Mouse (Mus musculus) cerebellum, adult 18-20 months (tissue): Measurements from ENCODE around the gene Gabbr2.

ENCODE experiments used
- DNase-seq, 2 experiments: peaks; one replicate each; pipeline ENCODE4 v3.0.0; 2021

Gene Gabbr2

GRCm38 (mm10) chr4:46703146-46703545 lies 288.5 kb downstream of the Gabbr2 start:
- DNase-seq = no peak

- no peak for DNase-seq
Measured at GRCm38 (mm10) chr4:46700223-46700651, 291.4 kb downstream of the Gabbr2 start.

- peak; percentile 29 to 41 for DNase-seq
Measured at GRCm38 (mm10) chr4:46696467-46696866, 295.2 kb downstream of the Gabbr2 start.

GRCm38 (mm10) chr4:46690565-46690964 lies 301.1 kb downstream of the Gabbr2 start:
- peak; percentile 89 to 90 for DNase-seq

DNA sequence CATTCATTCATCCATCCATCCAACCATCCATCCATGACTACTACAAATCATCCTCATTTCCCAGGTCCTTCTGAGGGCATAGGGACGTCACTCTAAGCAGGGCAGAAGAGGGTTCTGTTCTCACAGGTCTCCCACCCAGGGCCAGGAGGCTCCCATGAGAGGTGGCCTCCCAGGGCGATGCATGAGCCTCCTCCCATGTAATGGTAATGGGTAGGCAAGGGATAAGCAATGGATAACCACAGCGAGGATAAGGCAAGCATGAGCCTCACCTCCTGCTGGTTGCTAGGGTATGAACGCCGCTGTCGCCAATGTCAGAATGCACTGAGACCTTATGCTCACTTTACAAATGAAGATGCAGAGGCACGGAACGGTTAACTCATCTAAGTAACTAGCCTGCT lies 301.7 kb downstream of the Gabbr2 start:
- no peak for DNase-seq

DNA sequence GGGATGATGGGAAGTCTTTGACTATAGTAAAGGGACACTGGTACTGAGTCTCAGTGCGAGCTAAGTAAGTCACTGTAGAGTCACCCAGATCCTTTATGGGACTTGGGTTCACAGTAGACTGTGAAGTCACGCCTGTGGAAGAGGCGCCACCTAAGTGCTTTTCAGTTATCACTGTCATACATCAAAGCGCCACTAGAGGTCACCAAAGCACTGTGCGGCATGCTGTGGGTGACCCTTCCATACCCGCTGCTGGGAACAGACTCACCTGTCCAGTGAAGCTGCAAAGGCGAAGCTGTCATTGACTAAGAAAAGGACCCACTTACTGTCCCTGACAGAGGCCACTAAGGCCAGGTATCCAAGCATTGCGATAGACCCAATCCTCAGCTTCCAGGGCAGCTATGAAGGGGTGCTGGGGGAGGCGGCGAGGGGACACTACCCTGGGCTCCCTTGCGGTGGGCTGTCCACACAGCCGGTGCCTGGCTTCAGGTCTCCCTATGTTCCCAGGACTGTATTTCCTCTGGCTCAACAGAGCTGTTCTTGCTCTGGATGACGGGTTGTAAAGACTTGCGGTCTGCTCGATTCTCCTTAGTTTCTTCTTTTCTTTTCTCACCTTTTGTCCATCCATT lies 302.2 kb downstream of the Gabbr2 start:
- DNase-seq = peak; percentile 84 to 91

DNA sequence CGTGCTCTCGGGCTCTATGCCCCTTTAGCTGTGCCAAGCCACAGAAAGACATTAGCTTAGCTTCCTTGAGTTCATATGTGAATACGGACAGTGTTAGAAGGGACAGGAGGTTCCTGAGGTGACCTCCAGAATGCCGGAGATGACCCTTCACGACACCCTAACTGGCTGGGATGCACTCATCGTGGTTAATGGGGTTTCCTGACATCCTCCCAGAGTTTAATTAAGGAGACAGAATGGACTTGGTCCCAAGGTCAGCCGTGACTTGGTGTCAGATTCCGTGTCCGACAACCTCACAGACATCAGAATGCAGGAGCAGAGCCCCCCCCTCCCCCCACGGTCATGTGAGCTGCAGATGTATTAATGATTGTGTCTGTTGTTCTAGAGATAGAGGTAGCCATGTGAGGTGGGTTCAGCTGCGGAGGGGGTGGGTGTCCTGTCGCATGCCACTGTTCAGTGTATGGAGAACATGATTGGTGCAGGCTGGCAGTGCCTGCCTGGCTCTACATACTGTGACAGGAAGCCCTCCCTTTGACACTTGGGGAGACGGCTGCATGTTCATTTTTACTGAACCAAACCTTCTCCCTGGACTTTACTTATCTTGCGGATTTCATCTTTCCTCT lies 303.4 kb downstream of the Gabbr2 start:
- DNase-seq = no peak

GRCm38 (mm10) chr4:46684160-46684559 lies 307.5 kb downstream of the Gabbr2 start:
- DNase-seq = peak; percentile 61 to 70

DNA sequence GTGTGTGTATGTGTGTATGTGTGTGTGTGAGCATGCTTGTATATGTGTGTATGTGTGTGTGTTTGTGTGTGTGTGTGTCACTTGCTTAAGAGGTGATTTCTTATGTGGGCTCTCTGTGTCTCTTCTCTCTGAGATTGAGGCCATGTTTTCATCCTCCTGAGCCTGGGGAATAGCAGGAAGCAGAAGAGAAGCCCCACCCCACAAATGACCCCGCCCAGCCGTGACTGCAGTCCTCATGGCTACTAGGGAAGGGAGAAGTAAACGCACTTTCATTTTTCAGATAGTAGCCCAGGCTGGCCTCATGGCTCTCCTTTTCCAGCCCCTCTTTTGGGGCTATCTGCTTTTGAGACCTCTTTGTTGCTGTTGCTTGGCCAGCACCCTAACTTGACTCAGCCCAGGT lies 315.0 kb downstream of the Gabbr2 start:
- no peak for DNase-seq

- no peak for DNase-seq
Measured at GRCm38 (mm10) chr4:46675992-46676391, 315.7 kb downstream of the Gabbr2 start.

GRCm38 (mm10) chr4:46675272-46675785 lies 316.3 kb downstream of the Gabbr2 start:
- DNase-seq = no peak

GRCm38 (mm10) chr4:46668620-46669019 lies 323.1 kb downstream of the Gabbr2 start:
- DNase-seq = no peak

- DNase-seq = no peak
Measured at GRCm38 (mm10) chr4:46666420-46666819, 325.3 kb downstream of the Gabbr2 start.

- no peak for DNase-seq
Measured at GRCm38 (mm10) chr4:46665371-46665774, 326.3 kb downstream of the Gabbr2 start.

GRCm38 (mm10) chr4:46664123-46665009 lies 327.3 kb downstream of the Gabbr2 start:
- DNase-seq = peak in 1 of 2 experiments; percentile 24

DNA sequence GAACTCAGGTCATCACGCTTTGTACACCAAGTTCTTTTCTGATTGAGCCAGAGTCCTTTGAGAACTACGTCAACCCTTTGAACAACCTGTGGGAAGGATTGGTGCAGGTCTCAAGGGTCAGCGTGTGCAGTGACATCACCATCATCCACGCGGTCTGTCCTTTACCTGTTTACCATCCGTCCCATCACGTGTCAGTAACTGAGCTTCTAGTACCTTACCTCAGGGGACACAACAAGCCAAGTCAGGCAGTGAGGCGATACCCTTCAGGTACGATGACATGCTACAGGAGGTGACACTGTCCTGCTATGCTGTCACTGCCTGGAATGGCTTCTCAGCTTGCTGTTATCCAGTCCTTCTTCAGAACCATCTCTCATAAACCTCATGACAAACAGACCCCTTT lies 330.2 kb downstream of the Gabbr2 start:
- no peak for DNase-seq

DNA sequence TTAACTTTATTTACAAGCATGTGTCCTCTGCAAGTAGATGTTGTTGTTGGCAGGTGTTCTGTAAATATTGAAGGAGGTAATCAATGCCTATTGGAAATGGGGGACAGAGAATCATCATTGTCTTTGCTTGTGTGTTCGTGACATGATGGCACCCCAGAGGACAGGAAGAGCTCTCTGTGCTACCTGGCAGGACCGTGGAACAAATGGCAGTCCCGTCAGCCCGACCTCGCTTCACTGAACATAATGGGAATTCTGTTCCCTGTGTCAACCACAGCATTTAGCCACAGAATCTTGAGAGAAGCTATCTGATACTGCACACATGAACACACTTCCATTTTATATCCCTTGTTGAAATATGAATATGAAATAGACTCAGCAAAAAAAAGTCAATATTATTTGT lies 332.7 kb downstream of the Gabbr2 start:
- no peak for DNase-seq

GRCm38 (mm10) chr4:46657116-46657515 lies 334.6 kb downstream of the Gabbr2 start:
- DNase-seq = peak; percentile 75 to 82

GRCm38 (mm10) chr4:46655956-46656355 lies 335.7 kb downstream of the Gabbr2 start:
- no peak for DNase-seq

DNA sequence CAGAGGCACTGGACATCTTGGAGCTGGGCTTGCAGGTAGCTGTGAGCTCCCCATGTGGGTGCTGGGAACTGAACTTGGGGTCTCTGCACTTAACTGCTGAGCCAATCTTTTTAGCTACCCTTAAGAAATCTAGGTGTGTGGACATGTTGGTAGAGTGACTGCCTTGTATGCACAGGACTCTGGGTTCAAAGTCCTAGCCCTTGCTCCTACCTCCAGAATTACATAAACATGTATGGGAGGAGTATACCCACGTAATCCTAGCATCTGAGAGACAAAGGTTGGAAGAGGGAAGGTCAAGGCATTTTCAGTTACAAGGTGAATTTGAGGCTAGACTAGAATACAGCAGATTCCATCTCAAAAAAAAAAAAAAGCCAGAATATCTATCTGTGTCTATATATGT lies 336.4 kb downstream of the Gabbr2 start:
- DNase-seq = no peak

GRCm38 (mm10) chr4:46650086-46650753 lies 341.5 kb downstream of the Gabbr2 start, which contains the start of gene Tbc1d2:
Gene Tbc1d2, minus strand, starts transcription at chr4:46650209.
- DNase-seq = peak; percentile 95 to 97

- no peak for DNase-seq
Measured at GRCm38 (mm10) chr4:46649161-46649560, 342.5 kb downstream of the Gabbr2 start.

DNA sequence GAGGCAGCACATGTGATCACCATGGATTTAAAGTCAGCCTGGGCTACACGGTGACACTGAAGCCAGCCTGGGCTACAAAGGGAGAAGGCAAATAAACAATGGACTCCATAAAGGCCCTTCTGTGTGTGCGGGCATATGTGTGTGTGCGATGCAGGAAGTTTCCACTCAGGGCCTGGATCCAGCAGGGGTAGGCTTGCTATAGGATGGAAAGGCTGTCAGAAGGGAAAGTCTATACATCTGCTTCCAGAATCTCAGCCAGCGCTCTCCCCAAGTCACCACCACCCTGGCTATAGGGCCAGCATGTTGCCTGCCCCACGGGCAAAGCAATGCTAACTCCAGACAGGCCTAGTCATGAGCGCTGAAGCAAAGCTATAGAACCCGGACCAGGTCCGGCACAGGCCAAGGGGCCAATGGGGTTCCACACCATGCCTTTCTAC lies 348.0 kb downstream of the Gabbr2 start:
- no peak for DNase-seq
